Mouse (Mus musculus): ENCODE measurements around the gene Mipep.
A peak's percentile ranks its signal among the peaks of the same experiment; 100 is the strongest.

The Mipep gene

GRCm38 (mm10) chr14:60756271-60756670, 28.1 kb upstream of the Mipep start:
- no peak for DNase-seq (ENCODE audit: low read depth, low spot score)

GRCm38 (mm10) chr14:60757265-60757664, 27.1 kb upstream of the Mipep start:
- no peak for DNase-seq (ENCODE audit: low read depth, low spot score)

GRCm38 (mm10) chr14:60757722-60758121, 26.7 kb upstream of the Mipep start:
- no peak for DNase-seq (ENCODE audit: low read depth, low spot score)

DNA sequence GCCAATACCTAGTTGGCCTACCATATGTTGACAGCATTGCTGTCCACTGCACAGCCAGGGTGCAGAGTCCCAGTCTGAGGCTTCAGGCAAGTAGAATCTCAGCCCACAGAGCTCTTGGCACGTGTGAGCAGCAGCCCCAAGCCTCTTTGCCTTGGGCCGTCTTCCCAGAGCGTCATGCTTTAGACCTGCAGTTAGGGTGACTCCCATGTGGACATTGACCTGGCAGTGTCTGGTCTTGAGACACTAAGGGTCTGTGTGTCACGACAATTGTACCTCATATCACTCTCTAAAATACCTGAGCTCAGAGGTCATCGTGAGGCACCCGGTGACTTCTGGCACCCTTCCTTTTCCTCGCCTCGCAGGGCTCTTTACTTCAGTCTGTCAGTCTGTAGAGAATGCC, 25.3 kb upstream of the Mipep start:
- DNase-seq (ENCODE audit: low read depth, low spot score) = no peak

- DNase-seq (ENCODE audit: low read depth, low spot score) = no peak
Measured at GRCm38 (mm10) chr14:60761801-60762200, 22.6 kb upstream of the Mipep start.

- no peak for DNase-seq (ENCODE audit: low read depth, low spot score)
Measured at GRCm38 (mm10) chr14:60762754-60763153, 21.6 kb upstream of the Mipep start.

DNA sequence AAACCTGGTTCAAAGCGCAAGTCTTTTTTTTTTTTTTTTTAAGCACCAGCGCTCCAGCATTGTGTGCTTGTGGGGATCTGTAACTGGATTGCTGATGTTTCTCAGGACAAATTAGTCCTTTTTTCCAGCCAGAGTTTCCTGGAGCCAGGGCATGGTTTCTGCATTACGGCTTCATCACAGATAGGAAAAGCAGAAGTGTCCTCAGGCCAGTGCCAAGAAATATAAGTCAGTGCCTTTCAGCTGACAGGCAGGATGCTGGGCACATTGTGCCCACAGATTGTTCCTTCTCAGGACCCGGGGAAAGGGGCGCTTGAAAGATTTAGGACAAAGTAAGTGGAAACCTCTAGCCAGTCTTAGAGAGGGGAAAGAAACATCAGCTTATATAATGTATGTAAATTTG, 20.6 kb upstream of the Mipep start:
- DNase-seq (ENCODE audit: low read depth, low spot score) = no peak

- no peak for DNase-seq (ENCODE audit: low read depth, low spot score)
Measured at GRCm38 (mm10) chr14:60764526-60764925, 19.8 kb upstream of the Mipep start.

DNA sequence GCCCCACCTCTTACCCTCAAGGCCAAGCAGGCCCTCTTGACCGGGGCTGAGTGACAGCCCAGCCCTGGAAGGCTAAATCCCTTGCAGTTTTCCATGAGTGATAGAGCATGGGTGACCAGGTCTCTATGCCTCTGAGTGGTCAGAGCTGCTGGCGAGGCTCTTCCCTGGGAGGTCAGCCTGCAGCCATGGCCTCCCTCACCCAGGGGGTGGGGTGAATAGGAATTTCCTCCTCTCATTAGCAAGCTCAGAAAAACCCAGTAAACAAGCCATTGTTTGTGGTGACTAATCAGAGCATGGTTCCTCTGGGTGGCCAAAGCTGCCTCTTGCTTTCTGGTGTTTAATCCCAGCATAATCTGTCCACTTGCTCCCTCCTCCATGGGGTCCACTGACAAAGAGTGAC, 19.3 kb upstream of the Mipep start:
- no peak for DNase-seq (ENCODE audit: low read depth, low spot score)

DNA sequence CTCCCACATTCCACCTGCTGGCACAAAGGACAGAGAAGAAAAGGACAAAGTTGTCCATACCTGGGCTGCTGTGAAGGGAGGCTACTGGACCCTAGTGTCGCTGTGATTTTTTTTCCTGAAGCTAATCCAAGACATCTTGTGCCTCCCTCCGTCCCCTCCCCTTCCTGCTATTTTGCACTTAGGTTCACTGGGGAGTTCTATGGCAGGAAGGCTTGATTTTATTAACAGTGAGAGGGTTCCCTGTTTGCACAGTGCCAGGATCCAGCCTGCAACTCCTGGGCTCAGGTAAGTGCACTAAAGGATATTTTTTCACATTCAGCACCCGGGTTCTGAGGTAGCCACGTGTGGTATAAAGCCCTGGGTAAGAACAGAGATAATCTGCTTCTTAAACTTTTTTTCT, 16.5 kb upstream of the Mipep start, which contains the start of gene C1qtnf9:
TSS of gene C1qtnf9 (plus strand) at position 251 of the 400 bp plus-strand sequence.
- DNase-seq (ENCODE audit: low read depth, low spot score) = no peak

DNA sequence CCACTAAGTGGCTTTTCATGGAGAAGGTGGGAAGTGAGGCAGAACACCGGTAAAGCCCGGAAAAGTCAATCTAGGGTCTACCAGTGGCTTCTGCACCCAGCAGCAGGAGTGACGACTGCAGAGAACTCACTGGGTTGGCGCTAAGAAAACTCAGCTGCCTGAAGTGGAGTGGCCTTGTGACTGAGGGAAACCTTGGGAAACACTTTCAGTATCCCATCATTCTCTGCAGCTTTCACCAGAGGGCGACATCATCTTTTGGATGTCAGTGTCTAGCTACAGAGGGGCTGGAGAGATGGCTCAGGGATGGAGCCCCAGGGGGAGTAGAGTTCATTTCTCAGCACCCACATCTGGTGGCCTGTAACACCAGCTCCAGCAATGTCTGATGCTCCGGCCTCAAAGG, 15.0 kb upstream of the Mipep start:
- no peak for DNase-seq (ENCODE audit: low read depth, low spot score)

GRCm38 (mm10) chr14:60770594-60770993, 13.8 kb upstream of the Mipep start:
- no peak for DNase-seq (ENCODE audit: low read depth, low spot score)

DNA sequence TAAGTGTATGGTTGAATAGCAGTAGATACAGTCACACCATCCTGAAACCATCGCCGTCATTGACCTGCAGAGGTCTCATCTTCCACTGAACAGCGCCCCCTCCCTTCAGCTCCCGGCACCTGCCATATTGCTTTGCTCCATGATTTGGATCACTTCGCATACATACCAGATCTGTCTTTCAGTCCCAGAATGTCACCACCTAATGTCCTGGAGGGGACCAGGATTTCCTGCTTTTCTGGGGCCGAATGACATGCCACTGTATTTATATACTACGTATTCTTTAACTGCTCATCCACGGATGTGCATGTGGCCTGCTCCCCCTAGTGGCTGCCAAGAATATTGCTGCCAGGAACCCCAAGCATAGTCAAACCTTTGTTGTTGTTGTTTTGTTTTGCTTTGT, 13.3 kb upstream of the Mipep start:
- DNase-seq (ENCODE audit: low read depth, low spot score) = peak; percentile 58

DNA sequence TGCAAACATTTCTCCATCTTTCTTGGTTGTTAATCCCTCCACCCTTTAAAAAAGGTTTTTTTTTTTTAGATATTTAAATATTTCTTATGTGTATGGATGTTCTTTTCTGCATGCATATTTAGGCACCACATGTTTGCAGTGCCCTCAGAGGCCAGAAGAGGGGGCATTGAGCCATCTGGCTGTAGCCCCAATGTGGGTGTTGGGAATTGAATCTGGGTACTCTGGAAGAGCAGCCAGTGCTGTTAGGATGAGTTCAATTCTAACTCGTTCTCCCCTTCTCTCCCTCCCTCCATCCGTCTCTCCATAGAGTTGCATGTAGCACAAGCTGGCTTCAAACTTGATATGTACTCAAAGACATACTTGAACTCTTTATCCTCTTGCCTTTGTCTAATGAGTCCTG, 10.9 kb upstream of the Mipep start:
- DNase-seq (ENCODE audit: low read depth, low spot score) = no peak

GRCm38 (mm10) chr14:60776521-60776920, 7.9 kb upstream of the Mipep start:
- no peak for DNase-seq (ENCODE audit: low read depth, low spot score)

DNA sequence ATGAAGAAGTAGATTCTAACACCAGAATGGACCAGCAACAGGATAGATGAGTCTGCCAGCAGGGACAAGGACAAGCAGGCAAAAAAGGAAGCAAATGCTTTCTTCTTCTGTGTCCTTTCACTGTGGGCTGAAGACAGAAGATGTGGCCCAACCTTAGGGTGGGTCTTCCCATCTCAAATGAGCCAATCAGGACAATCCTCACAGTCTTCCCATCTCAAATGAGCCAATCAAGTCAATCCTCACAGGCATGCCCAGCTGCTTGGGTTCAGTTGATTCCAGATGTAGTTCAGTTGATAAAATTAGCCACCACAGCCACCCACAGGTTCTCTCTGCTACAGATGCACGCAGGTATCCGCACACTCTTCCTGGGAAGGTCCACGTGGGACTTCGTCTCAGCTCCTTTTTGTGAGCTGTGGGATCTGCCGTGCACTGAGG, 6.9 kb upstream of the Mipep start:
- no peak for DNase-seq (ENCODE audit: low read depth, low spot score)

DNA sequence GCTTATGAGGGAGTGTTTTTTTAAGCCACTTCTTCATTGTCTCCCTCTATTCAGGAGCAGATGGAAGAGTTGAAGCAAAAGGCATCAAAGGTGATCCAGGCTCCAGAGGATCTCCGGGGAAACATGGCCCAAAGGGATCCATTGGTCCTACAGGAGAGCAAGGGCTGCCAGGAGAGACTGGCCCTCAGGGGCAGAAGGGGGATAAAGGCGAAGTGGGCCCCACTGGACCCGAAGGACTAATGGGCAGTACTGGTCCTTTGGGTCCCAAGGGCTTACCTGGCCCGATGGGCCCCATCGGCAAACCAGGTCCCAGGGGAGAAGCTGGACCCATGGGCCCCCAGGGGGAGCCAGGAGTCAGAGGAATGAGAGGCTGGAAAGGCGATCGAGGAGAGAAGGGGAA, 5.2 kb upstream of the Mipep start:
- no peak for DNase-seq (ENCODE audit: low read depth, low spot score)

DNA sequence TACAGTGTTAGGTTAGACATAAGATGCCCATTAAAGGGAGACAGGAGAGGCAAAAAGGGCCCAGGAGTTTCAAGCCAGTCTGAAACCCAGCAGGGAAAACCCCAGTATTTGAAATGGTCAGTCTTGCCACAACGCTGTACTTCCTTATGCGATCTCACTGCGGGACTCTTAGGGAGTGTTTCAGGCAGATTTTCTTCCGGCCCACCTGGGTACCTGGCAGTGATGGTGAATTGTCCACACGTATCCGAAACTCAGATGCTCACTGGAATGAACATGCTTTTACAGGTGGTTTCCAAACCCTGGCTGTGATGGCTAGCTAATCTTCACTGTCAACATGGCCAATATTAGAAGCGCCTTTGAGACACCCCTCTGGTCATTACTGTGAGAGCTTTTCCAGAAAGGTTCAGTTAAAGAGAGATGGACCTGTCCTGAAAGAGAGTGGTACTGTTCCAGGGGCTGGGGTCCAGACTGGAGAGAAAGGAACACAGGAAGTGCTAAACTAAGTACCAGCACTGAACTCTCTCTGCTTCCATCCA, 2.2 kb upstream of the Mipep start:
- DNase-seq (ENCODE audit: low read depth, low spot score) = no peak

DNA sequence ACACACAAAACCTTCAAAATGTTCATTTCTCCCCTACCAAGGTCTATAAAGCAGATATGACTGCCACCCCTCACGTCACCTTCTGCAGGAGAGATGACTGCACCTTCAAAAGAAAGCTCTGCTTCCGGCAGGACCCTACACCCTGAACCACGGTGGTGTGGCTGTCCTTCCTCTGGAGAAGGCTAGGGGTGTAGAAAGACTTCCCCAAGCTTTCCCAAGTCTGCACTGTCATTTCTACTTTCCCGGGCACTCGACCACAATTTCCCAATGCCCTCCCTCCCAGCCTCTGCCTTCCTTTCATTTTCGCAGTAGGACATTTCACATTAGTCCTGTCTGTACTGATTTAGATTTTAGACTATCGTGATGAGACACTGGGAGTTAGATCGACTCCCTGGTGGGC, 1.2 kb upstream of the Mipep start:
- DNase-seq (ENCODE audit: low read depth, low spot score) = no peak

DNA sequence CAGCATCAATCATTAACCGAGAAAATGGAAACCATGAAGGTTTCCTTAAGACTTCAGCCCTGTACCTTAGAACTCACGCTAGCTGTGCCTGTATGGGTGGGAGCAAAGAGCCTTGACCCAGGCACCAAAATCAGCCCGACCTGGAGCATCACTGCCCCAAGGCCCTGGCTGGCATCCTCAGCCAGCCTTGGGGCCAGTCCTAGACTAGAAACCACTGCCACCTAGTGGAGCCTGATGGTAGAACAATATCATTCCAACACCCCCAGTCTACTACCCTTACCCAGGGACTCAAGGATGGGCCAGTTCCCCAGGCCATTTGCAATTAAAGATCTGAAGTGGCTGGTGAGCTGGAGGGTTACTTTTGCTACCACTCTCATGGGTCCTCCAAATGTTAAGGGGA, 5.7 kb downstream of the Mipep start:
- peak; percentile 40 for DNase-seq (ENCODE audit: low read depth, low spot score)

DNA sequence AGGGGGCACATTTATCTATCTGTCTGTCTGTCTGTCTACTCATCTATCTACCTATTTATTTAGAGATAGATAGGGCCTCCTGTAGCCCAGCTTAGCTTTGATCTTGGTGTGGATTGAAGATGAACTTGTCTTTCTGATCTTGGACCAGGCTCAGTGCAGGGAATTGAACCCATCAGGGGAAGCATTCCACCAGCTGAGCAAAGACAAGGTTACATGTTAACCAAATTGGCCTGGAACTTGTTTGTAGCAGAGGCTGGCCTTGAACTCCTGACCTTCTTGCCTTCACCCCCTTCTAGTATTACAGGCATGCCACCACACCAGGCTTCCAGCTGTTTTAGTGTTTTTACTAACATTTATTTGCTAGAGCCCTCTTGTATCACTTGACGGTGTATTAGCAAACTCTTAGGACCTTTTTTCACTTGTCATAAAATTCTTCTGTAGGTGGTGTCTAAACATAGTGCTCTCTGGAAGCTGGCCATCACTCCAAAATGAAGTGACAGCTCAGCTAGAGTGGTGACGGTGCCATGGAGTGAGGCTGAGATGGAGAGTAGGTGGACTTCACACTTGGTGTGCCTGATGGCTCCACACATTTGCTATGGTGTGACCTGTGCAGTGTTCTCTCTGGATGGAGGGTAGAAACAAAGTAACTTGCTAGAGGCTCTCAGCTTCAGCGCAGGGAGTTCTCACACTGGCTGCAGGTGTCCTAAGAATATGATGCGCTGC, 12.4 kb downstream of the Mipep start:
- no peak for DNase-seq (ENCODE audit: low read depth, low spot score)

DNA sequence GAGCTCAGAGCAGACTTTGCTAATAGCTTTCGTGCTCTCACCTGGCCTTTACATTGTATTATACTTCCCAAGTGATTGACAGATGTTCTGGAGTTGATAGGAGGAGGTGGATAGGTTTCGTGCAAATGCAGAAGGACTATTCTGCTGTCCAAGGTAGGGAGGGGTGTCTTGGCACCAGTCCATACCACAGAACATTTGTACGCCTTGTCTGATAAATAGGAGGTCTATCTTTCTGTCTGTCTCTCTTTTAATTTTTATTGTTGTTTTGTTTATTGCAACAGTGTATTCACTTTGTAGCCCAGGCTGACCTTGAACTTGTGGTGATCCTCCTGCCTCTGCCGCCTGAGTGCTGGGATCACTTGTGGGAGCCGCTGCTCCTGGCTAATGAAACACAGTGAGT, 13.2 kb downstream of the Mipep start:
- no peak for DNase-seq (ENCODE audit: low read depth, low spot score)

GRCm38 (mm10) chr14:60798721-60799120, 14.3 kb downstream of the Mipep start:
- no peak for DNase-seq (ENCODE audit: low read depth, low spot score)
